Mouse (Mus musculus): ENCODE data around the gene Galnt12.

- TF ChIP-seq FLI1 (IDR thresholded peaks at IDR 0.05; ENCODE audit: low read length) (no peak), GATA1 (IDR thresholded peaks at IDR 0.05; ENCODE audit: borderline replicate concordance, low read length) (no peak)
These were observed 37.9 kb downstream of the Galnt12 start for GRCm38 (mm10) chr4:47129572-47129971.

Measured in megakaryocyte, embryonic 14.5 days (primary cell).